Mouse (Mus musculus): ENCODE results near the gene Ntm. TPM values are rescaled to one million over a fixed set of nuclear protein-coding genes. Genes with fewer than 3 reads are reported as not detected.

Ntm gene
- polyA plus RNA-seq (2015; fragmentation: Nextera tagmentation; extraction: Ambion mirVana), result 244 and 264 TPM in 2 replicates

- peaks cover 21% of the 10 kb centered on the region for H3K4me1 ChIP-seq (ENCODE audit: control insufficient read depth, insufficient read depth, low read depth, low read length)
- ATAC-seq, result peak; percentile 91
- peak within 1 kb of the TSS; percentile 84 for H3K27ac ChIP-seq (ENCODE audit: low read depth, low read length)
- 9% methylated on average over 8 of the region's 8 CpGs for WGBS
- H3K27me3 ChIP-seq (replicated peaks; ENCODE audit: control insufficient read depth, insufficient read depth, low read length), result no peaks in the 10 kb centered on the region
- peak within 1 kb of the TSS; percentile 72 for H3K4me2 ChIP-seq (ENCODE audit: low read length)
- H3K36me3 ChIP-seq (ENCODE audit: control insufficient read depth, insufficient read depth, low read length), result no peaks in the 10 kb centered on the region
- peak within 1 kb of the TSS; percentile 56 for H3K4me3 ChIP-seq (ENCODE audit: low read length)
- no peaks in the 10 kb centered on the region for H3K9me3 ChIP-seq (ENCODE audit: control insufficient read depth, low read length)
- H3K9ac ChIP-seq (ENCODE audit: low read depth, low read length), result peak within 1 kb of the TSS; percentile 70
Measured at GRCm38 (mm10) chr9:29962978-29963377, at the start of gene Ntm. Gene Ntm (minus strand): TSS chr9:29963141.

- WGBS, result 84% methylated on average over 8 of the region's 8 CpGs
- no peak overlapping the region for H3K27ac ChIP-seq (ENCODE audit: low read depth, low read length)
- no peak overlapping the region for H3K4me3 ChIP-seq (ENCODE audit: low read length)
- no peak overlapping the region for H3K9ac ChIP-seq (ENCODE audit: low read depth, low read length)
- H3K4me2 ChIP-seq (ENCODE audit: low read length), result no peak overlapping the region
- no peaks in the 10 kb centered on the region for H3K36me3 ChIP-seq (ENCODE audit: control insufficient read depth, insufficient read depth, low read length)
- no peaks in the 10 kb centered on the region for H3K27me3 ChIP-seq (replicated peaks; ENCODE audit: control insufficient read depth, insufficient read depth, low read length)
- H3K4me1 ChIP-seq (ENCODE audit: control insufficient read depth, insufficient read depth, low read depth, low read length), result no peaks in the 10 kb centered on the region
- no peak for ATAC-seq
- H3K9me3 ChIP-seq (ENCODE audit: control insufficient read depth, low read length), result no peaks in the 10 kb centered on the region
Measured at GRCm38 (mm10) chr9:30005701-30006100, 42.8 kb upstream of the Ntm start.

GRCm38 (mm10) chr9:30003612-30004011 is 40.7 kb upstream of the Ntm start:
- WGBS, result 22% methylated on average over 3 of the region's 3 CpGs
- Histone ChIP-seq H3K9me3 (ENCODE audit: control insufficient read depth, low read length) (no peaks in the 10 kb centered on the region), H3K4me1 (ENCODE audit: control insufficient read depth, insufficient read depth, low read depth, low read length) (no peaks in the 10 kb centered on the region), H3K4me2 (ENCODE audit: low read length) (no peak overlapping the region), H3K36me3 (ENCODE audit: control insufficient read depth, insufficient read depth, low read length) (no peaks in the 10 kb centered on the region), H3K27me3 (replicated peaks; ENCODE audit: control insufficient read depth, insufficient read depth, low read length) (no peaks in the 10 kb centered on the region), H3K9ac (ENCODE audit: low read depth, low read length) (no peak overlapping the region), H3K4me3 (ENCODE audit: low read length) (no peak overlapping the region), H3K27ac (ENCODE audit: low read depth, low read length) (no peak overlapping the region)
- ATAC-seq, result 0 out of 2 replicates have a peak, but pooled peaks have one; percentile 24

GRCm38 (mm10) chr9:29981177-29981915 is 18.4 kb upstream of the Ntm start:
- H3K9ac ChIP-seq (ENCODE audit: low read depth, low read length), result no peak overlapping the region
- no peaks in the 10 kb centered on the region for H3K36me3 ChIP-seq (ENCODE audit: control insufficient read depth, insufficient read depth, low read length)
- no peaks in the 10 kb centered on the region for H3K27me3 ChIP-seq (replicated peaks; ENCODE audit: control insufficient read depth, insufficient read depth, low read length)
- no peaks in the 10 kb centered on the region for H3K4me1 ChIP-seq (ENCODE audit: control insufficient read depth, insufficient read depth, low read depth, low read length)
- no peak overlapping the region for H3K27ac ChIP-seq (ENCODE audit: low read depth, low read length)
- no peak overlapping the region for H3K4me2 ChIP-seq (ENCODE audit: low read length)
- H3K9me3 ChIP-seq (ENCODE audit: control insufficient read depth, low read length), result no peaks in the 10 kb centered on the region
- no peak overlapping the region for H3K4me3 ChIP-seq (ENCODE audit: low read length)
- ATAC-seq, result no peak
- whole genome bisulfite sequencing, result 76% methylated on average over 5 of the region's 5 CpGs

GRCm38 (mm10) chr9:29961954-29962867 is 730 bp downstream of the Ntm start:
- H3K9me3 ChIP-seq (ENCODE audit: control insufficient read depth, low read length), result no peaks in the 10 kb centered on the region
- peak overlapping the region; percentile 72 for H3K4me2 ChIP-seq (ENCODE audit: low read length)
- H3K27me3 ChIP-seq (replicated peaks; ENCODE audit: control insufficient read depth, insufficient read depth, low read length), result no peaks in the 10 kb centered on the region
- H3K27ac ChIP-seq (ENCODE audit: low read depth, low read length), result peak overlapping the region; percentile 84
- H3K9ac ChIP-seq (ENCODE audit: low read depth, low read length), result peak overlapping the region; percentile 70
- peaks cover 23% of the 10 kb centered on the region for H3K4me1 ChIP-seq (ENCODE audit: control insufficient read depth, insufficient read depth, low read depth, low read length)
- peak overlapping the region; percentile 56 for H3K4me3 ChIP-seq (ENCODE audit: low read length)
- under 1% methylated on average over 38 of the region's 38 CpGs for WGBS
- peak; percentile 76 for ATAC-seq
- no peaks in the 10 kb centered on the region for H3K36me3 ChIP-seq (ENCODE audit: control insufficient read depth, insufficient read depth, low read length)

- Histone ChIP-seq H3K36me3 (ENCODE audit: control insufficient read depth, insufficient read depth, low read length) (no peaks in the 10 kb centered on the region), H3K27ac (ENCODE audit: low read depth, low read length) (peak overlapping the region; percentile 84; the same call in 1 of the 2 replicates), H3K4me3 (ENCODE audit: low read length) (peak overlapping the region; percentile 56), H3K9me3 (ENCODE audit: control insufficient read depth, low read length) (no peaks in the 10 kb centered on the region), H3K9ac (ENCODE audit: low read depth, low read length) (peak overlapping the region; percentile 70), H3K27me3 (replicated peaks; ENCODE audit: control insufficient read depth, insufficient read depth, low read length) (no peaks in the 10 kb centered on the region), H3K4me1 (ENCODE audit: control insufficient read depth, insufficient read depth, low read depth, low read length) (peaks cover 29% of the 10 kb centered on the region), H3K4me2 (ENCODE audit: low read length) (peak overlapping the region; percentile 72)
- 0 out of 2 replicates have a peak, but pooled peaks have one; percentile 11 for ATAC-seq
- WGBS, result 20% methylated on average over 2 of the region's 2 CpGs
Measured at GRCm38 (mm10) chr9:29961512-29961911, 1.4 kb downstream of the Ntm start.

- H3K9me3 ChIP-seq (ENCODE audit: control insufficient read depth, low read length), result no peaks in the 10 kb centered on the region
- ATAC-seq, result no peak
- no peaks in the 10 kb centered on the region for H3K27me3 ChIP-seq (replicated peaks; ENCODE audit: control insufficient read depth, insufficient read depth, low read length)
- H3K27ac ChIP-seq (ENCODE audit: low read depth, low read length), result no peak overlapping the region
- H3K4me3 ChIP-seq (ENCODE audit: low read length), result peak overlapping the region; percentile 56
- H3K36me3 ChIP-seq (ENCODE audit: control insufficient read depth, insufficient read depth, low read length), result no peaks in the 10 kb centered on the region
- H3K4me2 ChIP-seq (ENCODE audit: low read length), result peak overlapping the region; percentile 72
- H3K4me1 ChIP-seq (ENCODE audit: control insufficient read depth, insufficient read depth, low read depth, low read length), result peaks cover 29% of the 10 kb centered on the region
- 63% methylated on average over 5 of the region's 5 CpGs for WGBS
- H3K9ac ChIP-seq (ENCODE audit: low read depth, low read length), result peak overlapping the region; percentile 9; the same call in 1 of the 2 replicates
Measured at GRCm38 (mm10) chr9:29960741-29961140, 2.2 kb downstream of the Ntm start.

GRCm38 (mm10) chr9:29960236-29960635 is 2.7 kb downstream of the Ntm start:
- Histone ChIP-seq H3K27me3 (replicated peaks; ENCODE audit: control insufficient read depth, insufficient read depth, low read length) (no peaks in the 10 kb centered on the region), H3K27ac (ENCODE audit: low read depth, low read length) (peak overlapping the region; percentile 67), H3K4me3 (ENCODE audit: low read length) (peak overlapping the region; percentile 56), H3K36me3 (ENCODE audit: control insufficient read depth, insufficient read depth, low read length) (no peaks in the 10 kb centered on the region), H3K4me2 (ENCODE audit: low read length) (peak overlapping the region; percentile 72), H3K9ac (ENCODE audit: low read depth, low read length) (peak overlapping the region; percentile 45), H3K4me1 (ENCODE audit: control insufficient read depth, insufficient read depth, low read depth, low read length) (peaks cover 29% of the 10 kb centered on the region), H3K9me3 (ENCODE audit: control insufficient read depth, low read length) (no peaks in the 10 kb centered on the region)
- 25% methylated on average over 3 of the region's 3 CpGs for WGBS
- ATAC-seq, result no peak

- 67% methylated on average over 5 of the region's 5 CpGs for WGBS
- no peak overlapping the region for H3K9ac ChIP-seq (ENCODE audit: low read depth, low read length)
- no peaks in the 10 kb centered on the region for H3K27me3 ChIP-seq (replicated peaks; ENCODE audit: control insufficient read depth, insufficient read depth, low read length)
- H3K36me3 ChIP-seq (ENCODE audit: control insufficient read depth, insufficient read depth, low read length), result no peaks in the 10 kb centered on the region
- H3K4me2 ChIP-seq (ENCODE audit: low read length), result no peak overlapping the region
- no peak overlapping the region for H3K27ac ChIP-seq (ENCODE audit: low read depth, low read length)
- ATAC-seq, result no peak
- no peak overlapping the region for H3K4me3 ChIP-seq (ENCODE audit: low read length)
- H3K9me3 ChIP-seq (ENCODE audit: control insufficient read depth, low read length), result no peaks in the 10 kb centered on the region
- H3K4me1 ChIP-seq (ENCODE audit: control insufficient read depth, insufficient read depth, low read depth, low read length), result peaks cover 32% of the 10 kb centered on the region
Measured at GRCm38 (mm10) chr9:29956936-29957335, 6.0 kb downstream of the Ntm start.
